Mouse (Mus musculus) skeletal muscle tissue, adult 2 months (tissue): Measurements from ENCODE around the gene Snx9.
A peak's percentile ranks its signal among the peaks of the same experiment; 100 is the strongest.

ENCODE experiments used
- DNase-seq: peaks from one replicate; pipeline ENCODE4 v3.0.0-alpha.2; 2012; ENCODE audit warnings: low read depth, low spot score

The Snx9 gene

DNA sequence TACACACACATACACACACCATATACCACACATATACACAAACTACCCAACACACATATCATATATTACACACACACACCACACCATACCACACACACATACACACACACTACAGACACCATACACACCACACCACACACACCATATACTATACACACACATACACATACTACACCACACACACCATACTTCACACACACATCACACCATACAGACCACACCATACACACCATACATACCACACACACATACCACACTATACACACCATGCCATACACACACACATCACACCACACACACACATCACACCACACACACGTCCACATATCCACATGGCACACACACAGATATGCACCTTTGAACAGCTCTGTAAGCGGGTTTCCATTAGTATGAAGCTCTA lies 34.3 kb upstream of the Snx9 start:
- no peak for DNase-seq

DNA sequence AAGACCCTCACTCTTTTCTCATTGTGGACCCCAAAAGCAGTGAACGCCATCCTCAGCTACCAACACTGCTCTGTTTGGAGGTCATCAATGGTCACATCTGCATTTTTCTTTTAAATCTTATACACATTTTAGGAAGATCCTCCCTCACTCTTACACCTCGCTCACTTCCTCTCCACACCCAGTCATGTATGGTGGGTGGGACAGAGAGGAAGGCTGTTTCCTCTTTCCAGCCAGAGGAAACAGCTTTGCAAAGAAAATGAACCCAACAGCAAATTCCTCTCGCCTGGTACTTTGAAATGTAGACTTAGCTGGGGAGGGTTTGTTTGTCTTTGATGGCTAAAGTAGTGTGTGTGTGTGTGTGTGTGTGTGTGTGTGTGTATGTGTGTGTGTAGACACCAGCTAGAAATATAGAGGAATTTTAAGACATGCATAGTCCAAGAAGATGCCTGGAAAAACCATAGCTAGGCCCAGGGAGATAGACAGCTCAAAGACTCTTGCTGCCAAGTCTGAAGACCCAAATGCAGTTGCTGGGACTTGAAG lies 33.2 kb upstream of the Snx9 start:
- DNase-seq = peak; percentile 36

DNA sequence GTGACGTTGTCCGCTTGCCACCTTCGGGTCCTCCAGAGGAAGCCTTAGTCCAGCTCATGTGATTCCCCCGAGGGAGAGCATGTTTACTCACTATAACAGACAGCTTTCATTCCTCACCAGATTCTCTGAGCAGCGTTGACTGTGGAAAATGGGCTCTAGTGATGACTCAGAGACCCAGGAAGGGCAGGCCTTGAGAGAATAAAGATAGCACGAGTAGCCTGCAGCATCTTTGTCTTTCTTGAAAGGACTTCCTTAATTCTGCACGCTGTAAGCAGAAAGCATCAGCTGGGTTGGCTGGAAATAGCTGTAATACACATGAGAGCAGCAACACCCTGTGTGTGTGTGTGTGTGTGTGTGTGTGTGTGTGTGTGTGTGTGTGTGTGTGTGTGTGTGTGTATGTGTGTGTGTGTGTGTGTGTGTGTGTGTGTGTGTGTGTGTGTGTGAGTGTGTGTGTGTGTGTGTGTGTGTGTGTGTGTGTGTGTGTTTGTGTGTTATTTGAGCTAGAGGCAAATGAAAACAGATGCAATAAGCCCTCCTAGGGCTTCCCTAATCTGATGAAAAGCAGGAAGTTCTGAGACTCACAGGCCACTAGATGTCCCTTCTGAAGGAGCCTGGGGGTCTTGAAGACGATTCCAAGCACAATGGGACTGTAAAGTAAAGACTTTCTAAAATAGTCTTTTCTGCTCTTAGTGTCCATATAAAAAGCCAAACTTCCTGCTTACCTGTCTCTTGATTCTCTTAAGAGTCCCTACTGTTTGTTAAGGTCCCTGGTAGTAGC lies 27.1 kb upstream of the Snx9 start:
- peak; percentile 46 for DNase-seq

DNA sequence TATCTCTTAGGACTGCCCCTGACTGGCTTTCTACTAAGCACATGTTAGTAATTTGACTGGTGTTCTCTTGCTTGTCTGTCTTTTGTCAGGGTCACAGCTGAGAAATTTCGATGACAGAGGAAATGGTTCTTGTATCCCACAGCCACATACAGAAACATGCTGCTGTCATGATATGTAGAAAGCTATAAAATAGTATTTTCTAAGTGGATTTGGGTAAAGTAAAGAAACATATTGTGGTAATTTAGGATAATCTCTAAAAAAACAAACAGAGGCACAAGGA lies 26.5 kb upstream of the Snx9 start:
- no peak for DNase-seq

DNA sequence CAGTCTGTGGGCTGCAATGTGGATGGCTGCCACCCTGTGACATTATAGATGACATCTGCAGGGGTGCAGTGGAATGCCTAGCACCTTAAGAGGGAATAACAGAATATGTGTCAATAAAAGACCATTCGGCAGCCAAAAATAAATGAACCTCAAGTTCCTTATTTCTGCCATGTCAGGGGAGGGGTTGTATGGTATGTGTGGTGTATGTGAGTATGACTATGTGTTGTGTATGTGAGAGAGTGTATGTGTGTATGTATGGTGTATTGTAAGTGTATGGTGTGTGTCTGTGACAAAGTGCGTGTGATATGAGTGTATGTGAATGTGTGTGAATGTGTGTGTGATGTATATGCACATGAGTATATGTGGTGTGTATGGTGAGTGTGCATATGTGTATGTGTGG lies 23.3 kb upstream of the Snx9 start:
- DNase-seq = no peak

DNA sequence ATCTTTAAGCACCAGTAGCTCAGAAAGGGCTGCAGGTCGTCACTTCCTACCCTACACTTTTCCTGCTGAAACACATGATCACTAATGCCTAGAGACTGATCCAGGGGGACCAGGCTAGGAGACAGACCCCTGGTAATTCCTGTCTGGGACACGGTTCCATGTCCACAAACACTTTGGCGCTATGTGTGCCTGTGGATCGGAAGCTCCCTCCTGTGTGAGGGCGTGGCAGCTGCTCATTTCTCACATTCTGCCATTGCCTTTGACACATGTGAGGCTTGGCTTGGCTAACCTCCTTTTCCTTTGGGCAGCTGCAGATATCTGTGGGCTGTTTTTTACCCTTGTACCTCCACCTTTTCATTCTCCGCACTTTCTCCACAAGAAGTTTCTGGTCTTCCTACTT lies 22.0 kb upstream of the Snx9 start:
- DNase-seq = no peak

DNA sequence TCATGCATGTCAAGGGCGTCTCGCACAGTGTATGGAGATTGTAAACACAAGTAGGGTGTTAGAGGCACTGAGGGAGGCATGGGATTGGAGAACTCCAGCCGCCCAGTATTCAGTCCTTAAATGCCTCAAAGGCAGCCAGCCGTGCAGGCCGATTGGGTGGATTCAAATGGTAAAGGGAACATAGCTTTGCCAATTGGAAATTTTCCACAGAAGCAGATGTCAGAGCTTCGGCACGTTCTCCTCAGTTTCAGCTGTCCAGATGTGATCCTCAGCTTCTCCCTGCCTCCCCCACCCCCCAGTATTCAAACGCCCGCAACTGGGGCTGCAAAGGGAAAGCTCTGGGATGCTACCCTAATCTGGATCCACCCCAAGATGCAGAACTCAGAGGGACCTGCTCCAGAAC lies 21.3 kb upstream of the Snx9 start:
- DNase-seq = no peak

DNA sequence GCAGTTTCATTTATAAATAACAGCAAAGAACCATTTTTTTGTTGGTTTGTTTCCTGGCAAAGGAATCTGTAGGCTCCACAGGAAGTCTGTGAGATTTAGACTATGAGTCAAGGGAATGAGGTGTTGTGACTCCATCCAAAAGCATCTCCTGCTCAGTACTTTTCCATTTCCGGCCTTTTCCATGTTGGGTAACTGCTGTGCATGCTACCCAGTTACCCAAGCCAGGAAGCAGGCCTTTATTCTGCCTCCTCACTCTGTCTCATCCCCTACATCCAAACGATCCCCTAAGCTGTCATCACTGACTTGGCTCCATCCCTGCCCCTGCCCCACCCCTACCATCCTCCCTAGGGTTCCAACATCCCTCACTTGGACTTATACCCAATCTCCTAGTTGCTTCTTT lies 18.6 kb upstream of the Snx9 start:
- peak; percentile 46 for DNase-seq

DNA sequence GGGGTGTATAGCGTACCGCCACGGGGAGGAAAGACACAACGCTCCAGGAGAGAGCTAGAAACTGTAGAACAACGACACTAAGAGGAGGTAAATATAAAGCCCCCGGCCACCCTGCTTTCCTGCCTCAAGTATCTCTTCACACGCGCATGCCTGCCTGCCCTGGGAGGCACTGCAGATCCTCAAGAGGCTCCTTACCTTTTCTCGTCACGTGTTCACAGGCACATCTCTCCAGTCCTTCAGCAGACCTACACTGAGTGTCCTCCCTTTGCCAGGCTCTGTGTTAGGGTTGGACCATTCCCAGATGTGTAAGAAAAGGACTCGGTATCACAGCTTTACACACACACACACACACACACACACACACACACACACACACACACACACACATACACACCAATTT lies 18.1 kb upstream of the Snx9 start:
- no peak for DNase-seq

DNA sequence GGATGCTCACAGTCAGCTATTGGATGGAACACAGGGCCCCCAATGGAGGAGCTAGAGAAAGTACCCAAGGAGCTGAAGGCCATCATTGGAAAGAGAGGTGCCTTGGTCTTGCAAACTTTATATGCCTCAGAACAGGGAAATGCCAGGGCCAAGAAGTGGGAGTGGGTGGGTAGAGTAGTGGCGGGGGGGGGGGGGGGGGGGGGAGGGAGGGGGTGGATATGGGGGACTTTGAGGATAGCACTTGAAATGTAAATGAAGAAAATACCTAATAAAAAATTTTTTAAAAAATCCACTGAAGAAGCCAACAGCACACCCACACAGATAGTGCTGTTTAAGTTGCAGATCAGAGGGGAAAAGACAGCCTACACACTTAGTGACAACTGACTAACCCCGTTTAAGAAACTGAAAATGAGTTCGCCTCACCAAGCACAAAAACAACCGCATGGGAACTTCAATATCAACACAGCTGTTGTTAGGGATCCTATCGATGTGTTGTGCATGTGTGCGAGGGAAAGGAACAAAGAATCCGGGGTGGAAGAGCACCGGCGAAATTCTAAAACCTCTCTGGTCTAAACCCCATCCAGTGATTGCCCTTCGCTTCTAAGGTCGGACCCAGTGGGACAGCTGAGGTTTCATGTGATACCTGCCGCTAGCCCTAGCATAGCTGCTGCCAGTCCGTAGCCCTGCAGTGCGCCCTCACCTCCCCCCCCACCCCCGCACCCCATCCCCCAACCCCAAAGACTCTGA lies 13.1 kb upstream of the Snx9 start:
- no peak for DNase-seq

DNA sequence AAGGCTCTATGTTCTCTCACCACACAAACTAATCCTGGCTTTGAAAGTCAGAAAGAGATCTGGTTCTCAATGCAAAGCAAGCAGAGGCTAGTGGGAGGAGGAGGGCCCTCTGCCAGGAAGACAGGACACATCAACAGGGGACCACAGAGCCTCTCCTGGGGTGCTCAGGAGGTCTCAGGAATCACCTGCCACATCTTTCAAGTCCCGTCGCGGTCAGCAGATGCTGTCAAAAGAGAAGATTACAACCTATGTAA lies 12.6 kb upstream of the Snx9 start:
- no peak for DNase-seq

DNA sequence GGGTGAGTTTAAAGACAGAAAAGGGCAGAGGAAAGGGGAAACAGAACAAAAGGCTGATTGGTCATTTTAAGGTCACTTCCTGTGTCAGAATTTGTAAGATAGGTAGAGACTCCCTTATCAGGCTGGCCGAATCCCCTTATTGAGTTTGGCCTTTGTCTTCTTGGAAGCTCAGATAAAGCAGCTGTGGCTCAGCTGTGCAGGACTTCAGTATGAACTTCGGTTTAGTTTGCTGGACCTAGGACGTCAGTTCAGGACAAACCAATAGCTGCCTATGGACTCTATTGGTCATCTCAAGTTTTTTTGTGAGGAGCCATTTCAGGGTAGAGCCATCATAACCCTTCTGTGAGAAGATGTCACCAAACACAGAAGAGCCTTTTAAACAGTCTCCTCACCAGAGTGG lies 12.2 kb upstream of the Snx9 start:
- no peak for DNase-seq

DNA sequence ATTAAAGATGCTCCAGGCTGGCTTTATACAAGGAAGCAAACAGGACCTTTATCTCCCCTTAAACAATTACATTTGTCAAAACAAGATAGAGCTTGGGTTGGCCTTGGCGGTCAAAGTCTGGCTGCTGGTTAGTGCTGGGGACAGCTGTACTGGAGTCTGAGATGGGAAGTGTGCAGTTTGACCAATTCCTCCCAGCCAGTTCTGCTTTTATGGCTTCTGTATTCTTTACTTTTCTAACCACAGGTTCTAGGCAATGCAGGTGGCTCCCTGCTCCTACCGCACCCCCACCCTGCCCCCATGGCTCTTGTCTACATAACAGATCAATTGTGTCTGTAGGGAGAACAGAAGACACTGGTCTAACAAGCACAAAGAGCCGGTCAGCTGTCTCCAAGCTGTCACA lies 11.2 kb upstream of the Snx9 start:
- DNase-seq = no peak

DNA sequence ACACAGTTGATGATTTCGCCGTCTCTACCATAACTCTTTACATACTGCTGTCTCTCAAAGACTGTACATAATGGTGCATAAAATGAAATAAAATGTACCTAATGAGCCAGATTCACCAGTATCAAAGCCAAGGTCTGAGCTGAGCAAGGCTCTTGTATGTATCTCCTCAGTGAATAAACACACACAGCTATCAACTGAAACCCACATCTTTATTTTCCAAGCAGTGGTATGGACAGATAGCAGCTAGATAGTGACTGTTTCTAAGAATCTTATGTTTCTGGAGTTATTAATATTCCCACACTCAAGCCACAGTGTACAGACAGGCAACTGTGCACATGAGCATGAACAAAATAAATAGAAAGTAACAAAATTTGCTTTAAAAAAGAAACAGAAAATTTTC lies 10.7 kb upstream of the Snx9 start:
- no peak for DNase-seq

DNA sequence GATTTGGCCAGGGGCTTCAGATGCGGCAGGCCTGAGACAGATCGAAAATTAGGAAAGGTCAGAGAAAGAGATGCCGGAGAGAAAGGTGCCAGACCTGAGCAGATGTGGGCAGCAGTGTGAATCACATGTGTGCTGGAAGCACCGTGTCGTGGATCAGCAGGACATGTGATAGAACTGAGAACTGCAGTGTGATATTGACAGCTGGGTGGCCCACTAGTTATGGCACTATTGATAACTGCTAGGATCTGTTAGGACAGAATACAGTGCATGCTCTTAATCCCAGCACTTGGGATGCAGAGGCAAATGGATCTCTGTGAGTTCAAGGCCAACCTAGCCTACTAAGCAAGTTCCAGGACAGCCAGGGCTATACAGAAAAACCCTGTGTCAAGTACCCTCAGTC lies 10.3 kb upstream of the Snx9 start:
- DNase-seq = no peak

DNA sequence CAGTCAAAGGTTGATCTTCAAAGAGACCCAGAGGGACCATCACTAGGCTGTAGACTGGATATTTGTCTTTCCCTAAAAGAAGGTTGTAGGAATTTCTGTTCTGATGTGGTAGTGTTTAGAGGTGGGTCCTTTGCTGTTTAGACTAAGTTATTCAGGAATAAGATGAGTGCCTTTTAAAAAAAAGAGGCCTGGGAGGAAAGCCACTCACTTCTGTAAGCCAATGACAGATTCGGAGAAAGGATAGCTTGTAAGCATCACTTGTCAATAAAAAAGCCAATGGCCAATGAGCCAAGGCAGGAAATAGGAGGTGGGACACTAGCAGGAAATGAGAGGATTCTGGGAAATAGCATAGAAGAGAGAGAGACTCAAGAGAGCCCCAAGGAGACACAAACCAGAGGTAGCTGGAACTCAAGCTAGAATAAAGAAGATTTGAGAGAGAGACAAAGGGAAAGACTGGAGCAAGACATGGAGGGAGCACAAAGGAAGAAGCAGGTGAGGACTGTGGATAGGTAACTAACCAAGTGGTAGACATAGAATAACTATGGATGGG lies 9.8 kb upstream of the Snx9 start:
- no peak for DNase-seq

DNA sequence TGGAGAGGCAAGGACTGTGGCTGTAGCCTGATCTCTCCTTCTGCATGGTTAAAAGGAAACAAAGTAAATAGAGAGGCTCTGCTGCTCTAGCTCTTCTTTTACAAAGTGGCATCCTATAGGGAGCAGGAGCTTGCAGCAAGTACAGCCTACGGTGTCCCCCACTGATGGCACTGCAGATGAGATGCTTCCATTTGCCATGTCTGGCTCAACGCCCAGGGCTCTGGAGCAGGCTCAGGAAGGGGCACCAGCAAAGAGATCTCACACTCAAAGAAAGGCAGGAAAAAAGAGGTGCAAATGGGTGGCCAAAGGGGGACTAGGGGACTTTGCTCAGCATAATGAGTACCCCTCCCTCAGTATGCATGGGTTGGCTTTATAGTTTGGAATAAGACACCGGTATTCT lies 7.0 kb upstream of the Snx9 start:
- no peak for DNase-seq

DNA sequence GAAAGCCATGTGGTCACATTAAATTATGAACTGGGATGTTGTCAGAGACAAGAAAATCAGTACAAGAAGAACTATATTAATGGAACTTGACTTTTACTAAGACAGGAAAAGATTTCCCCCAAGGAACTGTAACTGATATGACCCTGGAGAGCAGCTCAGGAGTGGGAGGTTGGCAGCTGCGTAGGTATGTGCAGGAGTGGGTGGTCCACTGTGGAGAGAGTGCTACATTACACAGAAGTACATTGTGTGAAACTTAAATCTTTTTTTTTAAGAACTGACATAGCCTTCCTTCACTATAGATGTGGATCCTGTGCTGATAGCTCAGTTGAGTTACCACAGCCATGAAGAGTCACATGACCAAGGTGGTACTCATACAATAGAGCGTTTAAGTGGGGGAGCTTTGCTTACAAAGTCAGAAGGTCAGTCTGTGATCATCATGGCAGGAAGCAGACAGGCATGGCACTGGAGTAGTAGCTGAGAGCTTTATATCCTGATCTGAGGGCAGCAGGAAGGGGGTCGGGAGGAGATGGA lies 6.3 kb upstream of the Snx9 start:
- no peak for DNase-seq

DNA sequence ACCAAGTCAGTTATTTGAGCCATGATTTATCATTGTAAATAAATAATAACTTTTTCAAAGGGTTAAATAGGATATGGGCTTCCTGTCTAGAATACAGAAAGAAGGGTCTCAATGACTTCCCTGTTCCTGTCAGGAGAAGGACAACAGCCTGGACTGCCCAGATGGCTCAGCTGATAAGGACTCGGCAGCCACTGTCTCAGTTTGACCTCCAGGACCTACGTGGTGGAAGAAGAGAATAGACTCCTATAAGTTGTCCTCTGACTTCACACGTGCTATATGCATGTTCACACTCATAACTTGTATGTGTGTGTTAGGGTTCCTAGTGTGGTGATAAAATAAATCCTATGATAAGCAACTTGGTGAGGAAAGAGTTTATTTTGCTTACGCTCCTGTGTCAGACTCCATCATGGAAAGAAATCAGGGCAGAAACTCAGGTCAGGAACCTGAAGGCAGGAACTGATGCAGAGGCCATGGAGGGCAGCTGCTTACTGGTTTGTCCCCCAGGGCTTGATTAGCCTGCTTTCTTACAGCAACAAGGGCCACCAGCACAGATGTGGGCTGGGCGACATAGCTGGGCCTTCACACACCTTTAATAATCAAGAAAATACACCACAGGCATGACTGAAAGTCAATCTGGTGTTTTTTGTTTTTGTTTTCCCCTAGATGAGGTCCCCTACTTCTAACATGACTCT lies 1.4 kb upstream of the Snx9 start:
- DNase-seq = no peak

DNA sequence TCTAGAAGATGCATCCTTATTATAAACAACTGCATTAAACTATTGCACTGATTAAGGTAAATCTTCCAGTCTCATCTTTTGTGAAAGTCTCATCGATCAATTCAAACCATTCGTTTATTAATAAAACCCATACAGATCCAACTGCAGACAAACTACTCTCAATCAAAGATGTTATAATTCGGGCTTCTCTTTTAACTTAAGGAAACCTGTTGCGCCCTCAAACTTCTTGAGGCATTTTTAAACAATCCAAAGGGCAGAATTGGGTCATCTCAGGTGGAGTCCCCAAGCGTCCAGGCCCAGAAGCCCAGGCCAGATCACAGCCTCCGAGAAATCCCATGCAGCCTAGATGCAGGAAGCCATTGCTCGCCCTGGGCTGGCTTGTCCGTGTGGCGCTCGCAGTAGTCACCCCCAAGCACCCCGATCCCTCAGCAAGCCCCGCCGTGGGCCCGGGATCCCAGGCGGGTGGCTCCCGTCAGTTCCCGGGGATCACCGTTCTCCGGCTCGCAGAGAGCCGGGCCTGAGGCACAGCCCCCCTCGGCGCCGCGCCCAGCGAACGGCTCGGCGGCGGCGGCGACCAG lies 490 bp upstream of the Snx9 start:
- DNase-seq = peak; percentile 30

DNA sequence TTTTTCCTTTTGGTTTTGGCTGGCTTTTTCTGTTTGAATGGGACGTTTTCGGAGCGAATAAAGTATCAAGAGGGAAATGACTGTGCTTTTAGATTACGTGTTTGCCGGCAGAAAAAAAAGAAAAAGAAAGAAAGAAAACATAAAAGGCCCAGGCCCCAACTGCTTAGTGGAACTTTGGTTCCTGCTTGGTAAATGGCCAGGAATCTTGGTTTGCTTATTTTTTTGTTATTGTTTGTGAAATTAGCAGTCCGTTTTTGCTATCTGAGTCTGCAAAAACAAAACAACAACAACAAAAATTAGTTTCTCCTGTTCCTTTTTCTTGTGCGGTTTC lies 779 bp downstream of the Snx9 start:
- no peak for DNase-seq

DNA sequence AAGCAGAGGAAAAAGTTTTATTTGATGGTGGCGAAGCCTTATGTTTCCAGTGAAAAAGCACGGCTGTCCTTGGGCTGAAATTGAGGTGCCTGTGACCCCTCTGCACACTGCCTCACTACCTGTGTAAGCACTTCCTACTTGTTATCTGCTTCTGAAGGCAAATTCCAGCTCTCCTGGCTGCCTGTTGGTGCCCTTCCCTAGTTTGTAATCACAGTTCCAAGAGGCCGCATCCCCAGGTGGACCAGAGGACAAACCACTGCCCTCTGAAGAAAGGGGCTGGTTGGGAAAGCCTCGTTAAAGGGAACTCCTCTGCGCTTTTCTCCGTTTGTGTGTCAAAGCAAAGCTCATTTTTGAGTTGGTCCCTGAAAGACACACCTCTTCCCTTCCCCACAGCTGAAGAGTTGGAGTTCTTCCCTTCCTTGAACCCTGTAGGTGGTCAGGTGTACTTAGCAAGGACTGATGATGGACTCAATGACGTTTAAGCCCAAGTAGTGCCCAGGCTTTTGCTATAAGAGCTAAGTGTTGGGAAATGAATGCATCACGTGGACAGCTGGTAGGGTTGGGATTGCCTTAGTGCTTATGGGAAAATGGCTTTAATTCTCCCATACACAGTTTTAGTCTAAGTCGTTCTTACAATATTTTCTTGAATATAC lies 2.0 kb downstream of the Snx9 start:
- DNase-seq = no peak
